16 mouse cellular contexts compared by ENCODE assay signal in genomic region chr2:146309413-146309812, GRCm38 (mm10).
A peak's percentile ranks its signal among the peaks of the same experiment; 100 is the strongest.
DNase-seq lines count a peak whose midpoint lies in the region; ATAC-seq lines count a peak whose summit lies in the region.
"Had no signal": no experiment of that assay in that cellular context is flagged by ENCODE, and none has a peak within 500 bp of the region (broad histone marks: within the 10 kb centered on the region; RNA-seq: fewer than 3 reads in every experiment).

No protein-coding gene starts in this region.

- WGBS in hindbrain, embryonic 10.5 days = 74% methylated on average over 2 of the region's 2 CpGs
- WGBS in hindbrain, embryonic 16.5 days = 52% methylated on average over 2 of the region's 2 CpGs
- WGBS in neural tube, embryonic 13.5 days = 57% methylated on average over 2 of the region's 2 CpGs
- WGBS in hindbrain, embryonic 15.5 days = 64% methylated on average over 2 of the region's 2 CpGs
- 66% methylated on average over 2 of the region's 2 CpGs for WGBS in neural tube, embryonic 14.5 days

- 0 out of 2 replicates have a peak overlapping the region, but pooled peaks have one; percentile 25 for H3K27ac ChIP-seq in hindbrain, embryonic 10.5 days
- no peak overlapping the region for H3K27ac ChIP-seq in hindbrain, embryonic 16.5 days (ENCODE audit: low read depth, low read length)
- no peak overlapping the region for H3K27ac ChIP-seq in neural tube, embryonic 13.5 days (replicated peaks)
- no peak overlapping the region for H3K27ac ChIP-seq in hindbrain, embryonic 15.5 days (replicated peaks)
- H3K27ac ChIP-seq in neural tube, embryonic 14.5 days (ENCODE audit: low read depth, low read length) = no peak overlapping the region
- H3K27ac ChIP-seq: embryonic facial prominence, embryonic 12.5 days; kidney, postnatal 0 days; liver, embryonic 13.5 days had no signal

- H3K9me3 ChIP-seq in hindbrain, embryonic 10.5 days = no peaks in the 10 kb centered on the region
- no peaks in the 10 kb centered on the region for H3K9me3 ChIP-seq in hindbrain, embryonic 16.5 days (ENCODE audit: control insufficient read depth, low read length)
- H3K9me3 ChIP-seq in neural tube, embryonic 13.5 days = no peaks in the 10 kb centered on the region
- H3K9me3 ChIP-seq in hindbrain, embryonic 15.5 days = no peaks in the 10 kb centered on the region
- H3K9me3 ChIP-seq in neural tube, embryonic 14.5 days (ENCODE audit: control insufficient read depth, low read length) = no peaks in the 10 kb centered on the region
- H3K9me3 ChIP-seq: embryonic facial prominence, embryonic 12.5 days; liver, embryonic 13.5 days had no signal

- H3K36me3 ChIP-seq in hindbrain, embryonic 10.5 days = no peaks in the 10 kb centered on the region
- H3K36me3 ChIP-seq in hindbrain, embryonic 16.5 days (ENCODE audit: control insufficient read depth, insufficient read depth, low read length) = no peaks in the 10 kb centered on the region
- no peaks in the 10 kb centered on the region for H3K36me3 ChIP-seq in neural tube, embryonic 13.5 days
- no peaks in the 10 kb centered on the region for H3K36me3 ChIP-seq in hindbrain, embryonic 15.5 days
- no peaks in the 10 kb centered on the region for H3K36me3 ChIP-seq in neural tube, embryonic 14.5 days (ENCODE audit: control insufficient read depth, insufficient read depth, low read length)
- H3K36me3 ChIP-seq: embryonic facial prominence, embryonic 12.5 days had no signal

- no peak for ATAC-seq in hindbrain, embryonic 16.5 days
- peak; percentile 36 for ATAC-seq in neural tube, embryonic 13.5 days (ENCODE audit: low read depth)
- ATAC-seq in hindbrain, embryonic 15.5 days (ENCODE audit: low FRiP score, low read depth) = 0 out of 2 replicates have a peak, but pooled peaks have one; percentile 54
- peak; percentile 28; the same call in 1 of the 2 replicates for ATAC-seq in neural tube, embryonic 14.5 days (ENCODE audit: low read depth)
- no peak for ATAC-seq in activated CD4-positive, CD25-positive, alpha-beta regulatory T cell, adult 4 months
- ATAC-seq: intestine, embryonic 16.5 days had no signal

- DNase-seq in hindbrain, embryonic 10.5 days (ENCODE audit: low spot score) = no peak
- no peak for DNase-seq in neural tube, embryonic 10.5 days (ENCODE audit: extremely low spot score, low spot score)
- no peak for DNase-seq in spleen, adult 12 weeks (ENCODE audit: low spot score)
- DNase-seq: cerebellum, adult 11 months; heart, postnatal 14 days; liver, embryonic 13.5 days; lung, postnatal 14 days; right cerebral cortex, postnatal 25 days had no signal

- H3K4me2 ChIP-seq in hindbrain, embryonic 16.5 days (ENCODE audit: low read length) = no peak overlapping the region
- no peak overlapping the region for H3K4me2 ChIP-seq in neural tube, embryonic 13.5 days
- H3K4me2 ChIP-seq in hindbrain, embryonic 15.5 days = no peak overlapping the region
- H3K4me2 ChIP-seq in neural tube, embryonic 14.5 days (ENCODE audit: low read depth, low read length) = no peak overlapping the region
- H3K4me2 ChIP-seq: embryonic facial prominence, embryonic 12.5 days; liver, embryonic 13.5 days had no signal

- no peak overlapping the region for H3K4me3 ChIP-seq in hindbrain, embryonic 10.5 days
- no peak overlapping the region for H3K4me3 ChIP-seq in hindbrain, embryonic 16.5 days (ENCODE audit: low read length)
- no peak overlapping the region for H3K4me3 ChIP-seq in neural tube, embryonic 13.5 days
- H3K4me3 ChIP-seq in hindbrain, embryonic 15.5 days = no peak overlapping the region
- H3K4me3 ChIP-seq in neural tube, embryonic 14.5 days (ENCODE audit: low read depth, low read length) = no peak overlapping the region
- H3K4me3 ChIP-seq: embryonic facial prominence, embryonic 12.5 days; liver, embryonic 13.5 days had no signal

- H3K9ac ChIP-seq in hindbrain, embryonic 16.5 days (ENCODE audit: low read depth, low read length) = no peak overlapping the region
- H3K9ac ChIP-seq in neural tube, embryonic 13.5 days = no peak overlapping the region
- no peak overlapping the region for H3K9ac ChIP-seq in hindbrain, embryonic 15.5 days
- no peak overlapping the region for H3K9ac ChIP-seq in neural tube, embryonic 14.5 days (replicated peaks; ENCODE audit: low read depth, low read length)
- H3K9ac ChIP-seq: embryonic facial prominence, embryonic 12.5 days; liver, embryonic 13.5 days had no signal

- H3K4me1 ChIP-seq in hindbrain, embryonic 10.5 days (replicated peaks) = peaks cover 30% of the 10 kb centered on the region; the same call in 1 of the 2 replicates
- no peaks in the 10 kb centered on the region for H3K4me1 ChIP-seq in hindbrain, embryonic 16.5 days (ENCODE audit: control insufficient read depth, insufficient read depth, low read depth, low read length)
- peaks cover 9% of the 10 kb centered on the region for H3K4me1 ChIP-seq in neural tube, embryonic 13.5 days (replicated peaks)
- peaks cover 3% of the 10 kb centered on the region; the same call in 1 of the 2 replicates for H3K4me1 ChIP-seq in hindbrain, embryonic 15.5 days (replicated peaks)
- H3K4me1 ChIP-seq in neural tube, embryonic 14.5 days (ENCODE audit: control insufficient read depth, insufficient read depth, low read length) = no peaks in the 10 kb centered on the region
- H3K4me1 ChIP-seq: liver, embryonic 13.5 days had no signal

- H3K27me3 ChIP-seq in hindbrain, embryonic 10.5 days (ENCODE audit: insufficient read depth, poor library complexity, severe bottlenecking) = no peaks in the 10 kb centered on the region
- H3K27me3 ChIP-seq in hindbrain, embryonic 16.5 days (replicated peaks; ENCODE audit: control insufficient read depth, insufficient read depth, low read length) = no peaks in the 10 kb centered on the region
- no peaks in the 10 kb centered on the region for H3K27me3 ChIP-seq in neural tube, embryonic 13.5 days
- H3K27me3 ChIP-seq in hindbrain, embryonic 15.5 days = no peaks in the 10 kb centered on the region
- H3K27me3 ChIP-seq in neural tube, embryonic 14.5 days (ENCODE audit: control insufficient read depth, insufficient read depth, low read length) = no peaks in the 10 kb centered on the region
- H3K27me3 ChIP-seq: embryonic facial prominence, embryonic 12.5 days; liver, embryonic 13.5 days had no signal

Comparison
In these comparisons a context has a peak if more than half of its experiments do, and no peak if none do; other contexts are left out.
1. ATAC-seq: peak in neural tube, embryonic 13.5 days (single experiment), hindbrain, embryonic 15.5 days (single experiment) and neural tube, embryonic 14.5 days (single experiment); none in hindbrain, embryonic 16.5 days (single experiment) and activated CD4-positive, CD25-positive, alpha-beta regulatory T cell, adult 4 months (single experiment).